Comparison of ENCODE assay signal across 44 mouse cellular contexts in the genomic region with DNA sequence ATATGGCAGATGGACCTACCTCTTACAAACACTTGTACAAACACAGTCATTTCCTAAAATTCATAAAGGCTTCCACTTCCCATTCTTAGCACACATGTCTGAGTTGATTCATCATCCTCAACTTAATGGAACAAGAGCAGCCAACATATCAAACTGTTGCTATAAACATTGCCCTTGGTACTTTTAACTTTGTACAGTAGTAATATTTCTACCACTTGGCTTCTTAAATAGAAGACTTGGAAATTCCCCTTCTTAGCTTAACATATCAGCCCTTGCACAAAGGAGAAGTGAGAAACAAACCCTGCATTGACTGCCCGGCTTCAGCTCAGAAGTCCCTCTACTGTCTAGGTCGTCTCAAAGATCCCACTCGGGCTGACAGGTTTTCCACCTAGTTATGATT. TPM values are rescaled to one million over a fixed set of nuclear protein-coding genes. Genes with fewer than 3 reads are reported as not detected.
"Had no signal": no experiment of that assay in that cellular context is flagged by ENCODE, and none has a peak within 500 bp of the region (broad histone marks: within the 10 kb centered on the region; RNA-seq: fewer than 3 reads in every experiment).

No protein-coding gene starts in this region.

- DNase-seq: left cerebral cortex, postnatal 4 days; liver; liver, embryonic 13.5 days; liver, postnatal 0 days; lung, adult 18-20 months; lung, adult 2 months; lung, embryonic 14.5 days; lung, postnatal 10 days; lung, postnatal 14 days; lung, postnatal 36 days; lung, postnatal 4 days; midbrain, embryonic 14.5 days had no signal

- H3K27ac ChIP-seq: left cerebral cortex, adult 2 months; limb, embryonic 10.5 days; limb, embryonic 12.5 days; limb, embryonic 13.5 days; limb, embryonic 15.5 days; liver, embryonic 12.5 days; liver, embryonic 13.5 days; liver, embryonic 14.5 days; liver, embryonic 15.5 days; lung, embryonic 15.5 days; macrophage; midbrain, embryonic 10.5 days; midbrain, embryonic 12.5 days; midbrain, embryonic 13.5 days; midbrain, embryonic 15.5 days had no signal

- H3K4me2 ChIP-seq: limb, embryonic 12.5 days; limb, embryonic 13.5 days; limb, embryonic 15.5 days; liver, embryonic 11.5 days; liver, embryonic 12.5 days; liver, embryonic 13.5 days; liver, embryonic 15.5 days; lung, embryonic 14.5 days; lung, embryonic 15.5 days; midbrain, embryonic 11.5 days; midbrain, embryonic 12.5 days; midbrain, embryonic 13.5 days; midbrain, embryonic 15.5 days had no signal

- H3K9ac ChIP-seq: limb, embryonic 12.5 days; limb, embryonic 13.5 days; limb, embryonic 15.5 days; liver, embryonic 12.5 days; liver, embryonic 13.5 days; liver, embryonic 14.5 days; liver, embryonic 15.5 days; liver, postnatal 0 days; lung, embryonic 14.5 days; lung, embryonic 15.5 days; midbrain, embryonic 12.5 days; midbrain, embryonic 13.5 days; midbrain, embryonic 15.5 days had no signal

- H3K4me1 ChIP-seq: limb, embryonic 10.5 days; limb, embryonic 12.5 days; limb, embryonic 15.5 days; liver, embryonic 12.5 days; liver, embryonic 13.5 days; liver, embryonic 15.5 days; lung, embryonic 15.5 days; megakaryocyte, embryonic 14.5 days; midbrain, embryonic 10.5 days; midbrain, embryonic 12.5 days; midbrain, embryonic 13.5 days; midbrain, embryonic 15.5 days had no signal

- ATAC-seq: liver, embryonic 12.5 days; liver, postnatal 0 days; lung, postnatal 0 days; midbrain, embryonic 13.5 days; midbrain, embryonic 15.5 days; midbrain, embryonic 16.5 days had no signal

- H3K27me3 ChIP-seq: limb, embryonic 12.5 days; limb, embryonic 13.5 days; limb, embryonic 15.5 days; liver, embryonic 12.5 days; liver, embryonic 13.5 days; liver, embryonic 15.5 days; lung, embryonic 15.5 days; megakaryocyte, embryonic 14.5 days; midbrain, embryonic 12.5 days; midbrain, embryonic 13.5 days; midbrain, embryonic 15.5 days had no signal

- H3K9me3 ChIP-seq: limb, embryonic 10.5 days; limb, embryonic 12.5 days; limb, embryonic 13.5 days; limb, embryonic 15.5 days; liver, embryonic 12.5 days; liver, embryonic 13.5 days; liver, embryonic 15.5 days; lung, embryonic 15.5 days; megakaryocyte, embryonic 14.5 days; midbrain, embryonic 10.5 days; midbrain, embryonic 12.5 days; midbrain, embryonic 13.5 days; midbrain, embryonic 15.5 days had no signal

- H3K4me3 ChIP-seq: left cerebral cortex, adult 2 months; limb, embryonic 10.5 days; limb, embryonic 12.5 days; limb, embryonic 13.5 days; limb, embryonic 15.5 days; liver, embryonic 12.5 days; liver, embryonic 13.5 days; liver, embryonic 15.5 days; lung, embryonic 15.5 days; megakaryocyte, embryonic 14.5 days; midbrain, embryonic 10.5 days; midbrain, embryonic 12.5 days; midbrain, embryonic 13.5 days; midbrain, embryonic 15.5 days; myocyte had no signal

- H3K36me3 ChIP-seq: limb, embryonic 10.5 days; limb, embryonic 12.5 days; limb, embryonic 13.5 days; limb, embryonic 15.5 days; liver, embryonic 12.5 days; liver, embryonic 13.5 days; liver, embryonic 15.5 days; lung, embryonic 15.5 days; midbrain, embryonic 10.5 days; midbrain, embryonic 12.5 days; midbrain, embryonic 13.5 days; midbrain, embryonic 15.5 days had no signal

RNA-seq across cellular contexts. Expression of a gene that starts 12.8 kb away (rescaled TPM):
- total RNA-seq: megakaryocyte, adult 5-6 weeks; megakaryocyte-erythroid progenitor cell, adult 5-6 weeks; monocyte, adult 5-6 weeks had no signal
- polyA plus RNA-seq: liver, adult 2 months; liver, embryonic 13.5 days; liver, embryonic 14.5 days; liver, embryonic 16.5 days; liver, postnatal 0 days; lung, postnatal 0 days; macrophage; midbrain, embryonic 14.5 days; myocyte had no signal

RNA-seq across cellular contexts. Expression of a gene that starts 24.4 kb away (rescaled TPM):
- total RNA-seq: left cerebral cortex, adult 18-20 months; left cerebral cortex, adult 2 months; left cerebral cortex, adult 8-10 months; left cerebral cortex, postnatal 10 days; left cerebral cortex, postnatal 14 days; left cerebral cortex, postnatal 25 days; left cerebral cortex, postnatal 36 days; liver, adult 2 months; megakaryocyte, adult 5-6 weeks; megakaryocyte-erythroid progenitor cell, adult 5-6 weeks; midbrain, postnatal 0 days; monocyte, adult 5-6 weeks had no signal
- polyA plus RNA-seq: liver, adult 2 months; liver, embryonic 12.5 days; liver, embryonic 14.5 days; liver, postnatal 0 days; lung, adult 2 months; lung, postnatal 0 days; macrophage; midbrain, embryonic 10.5 days; midbrain, embryonic 13.5 days; midbrain, embryonic 16.5 days; midbrain, postnatal 0 days; myocyte had no signal
